16 mouse cellular contexts compared by ENCODE assay signal in the genomic region with DNA sequence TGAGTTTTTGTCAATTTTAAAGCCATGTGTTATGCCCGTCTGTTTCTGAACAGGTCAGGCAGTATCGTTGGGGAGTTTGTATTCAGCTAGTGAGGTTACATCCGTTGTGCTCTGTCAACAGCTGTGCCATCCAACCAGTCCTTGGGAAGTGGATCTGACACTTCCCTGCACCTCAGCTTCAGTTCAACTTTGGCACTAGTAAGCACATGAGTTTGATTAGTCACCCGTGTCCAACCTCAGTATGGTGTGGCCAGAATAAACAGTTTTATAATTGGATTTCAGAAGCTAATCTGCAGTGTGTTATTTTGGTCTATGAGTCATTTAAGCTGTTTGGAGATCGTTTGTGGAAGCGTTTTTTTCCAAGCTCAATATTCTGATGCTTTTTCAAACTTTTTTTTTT. TPM values are rescaled to one million over a fixed set of nuclear protein-coding genes. Genes with fewer than 3 reads are reported as not detected.
"Had no signal": no experiment of that assay in that cellular context is flagged by ENCODE, and none has a peak within 500 bp of the region (broad histone marks: within the 10 kb centered on the region; RNA-seq: fewer than 3 reads in every experiment).

No protein-coding gene starts in this region.

- ATAC-seq: intestine, embryonic 15.5 days; lung, postnatal 0 days; midbrain, embryonic 13.5 days had no signal

- H3K4me2 ChIP-seq: intestine, embryonic 15.5 days; limb, embryonic 12.5 days; liver, embryonic 15.5 days; midbrain, embryonic 13.5 days; neural tube, embryonic 15.5 days; stomach, embryonic 15.5 days had no signal

- H3K27me3 ChIP-seq: intestine, embryonic 15.5 days; limb, embryonic 12.5 days; liver, embryonic 15.5 days; midbrain, embryonic 13.5 days; neural tube, embryonic 15.5 days; stomach, embryonic 15.5 days had no signal

- H3K27ac ChIP-seq: intestine, embryonic 15.5 days; limb, embryonic 12.5 days; liver, embryonic 15.5 days; midbrain, embryonic 13.5 days; neural tube, embryonic 15.5 days; stomach, embryonic 15.5 days had no signal

- H3K36me3 ChIP-seq: intestine, embryonic 15.5 days; limb, embryonic 12.5 days; liver, embryonic 15.5 days; midbrain, embryonic 13.5 days; neural tube, embryonic 15.5 days; stomach, embryonic 15.5 days had no signal

- H3K4me3 ChIP-seq: intestine, embryonic 15.5 days; limb, embryonic 12.5 days; liver, embryonic 15.5 days; midbrain, embryonic 13.5 days; neural tube, embryonic 15.5 days; stomach, embryonic 15.5 days had no signal

- DNase-seq: kidney, adult 18-20 months; kidney, postnatal 14 days; liver; lung, adult 2 months; lung, postnatal 36 days; right cerebral cortex, postnatal 4 days; thymus, adult 2 months; thymus, postnatal 36 days had no signal

RNA-seq across cellular contexts. Expression of a gene that starts 35.8 kb away (rescaled TPM):
- total RNA-seq: megakaryocyte progenitor cell, adult 5-6 weeks had no signal
